In the genomic region with DNA sequence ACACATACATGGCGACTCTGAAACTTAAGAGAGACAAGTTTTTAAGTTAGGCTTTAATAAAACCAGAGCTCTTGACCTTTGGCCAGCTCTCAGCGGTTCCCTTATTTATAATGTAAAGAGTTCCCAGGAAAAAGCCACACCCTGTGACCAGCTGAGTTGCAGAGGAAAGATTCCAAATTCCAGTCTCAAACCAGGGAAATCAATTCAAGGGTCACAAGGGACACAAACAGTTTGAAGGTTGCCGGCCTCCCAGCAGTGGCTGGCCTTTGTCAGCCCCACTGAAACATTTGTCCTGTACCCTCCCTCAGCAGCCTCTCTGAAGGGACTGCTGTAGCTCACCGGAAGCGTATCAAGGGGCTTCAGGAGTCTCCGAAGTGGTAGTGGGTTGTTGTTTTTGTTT, we compare ENCODE assay signal across 10 mouse cellular contexts. TPM values are rescaled to one million over a fixed set of nuclear protein-coding genes. Genes with fewer than 3 reads are reported as not detected.
DNase-seq lines count a peak whose midpoint lies in the region; ATAC-seq and TF ChIP-seq lines count a peak whose summit lies in the region.
"Had no signal": no experiment of that assay in that cellular context is flagged by ENCODE, and none has a peak within 500 bp of the region (broad histone marks: within the 10 kb centered on the region; RNA-seq: fewer than 3 reads in every experiment).

No protein-coding gene starts in this region.

- peak overlapping the region; percentile 45 for H3K4me2 ChIP-seq in embryonic facial prominence, embryonic 11.5 days (ENCODE audit: low read depth, low read length)
- peak overlapping the region; percentile 94 for H3K4me2 ChIP-seq in intestine, embryonic 16.5 days (ENCODE audit: low read depth, low read length)
- peak overlapping the region; percentile 93 for H3K4me2 ChIP-seq in neural tube, embryonic 12.5 days (replicated peaks)

- no peak overlapping the region for H3K27ac ChIP-seq in embryonic facial prominence, embryonic 11.5 days (replicated peaks; ENCODE audit: low read depth, low read length)
- H3K27ac ChIP-seq in intestine, embryonic 16.5 days (ENCODE audit: low read length): no peak overlapping the region
- H3K27ac ChIP-seq in neural tube, embryonic 12.5 days: no peak overlapping the region
- no peak overlapping the region for H3K27ac ChIP-seq in thymus, adult 2 months (ENCODE audit: control insufficient read depth, insufficient read depth, low read length)
- no peak overlapping the region for H3K27ac ChIP-seq in left cerebral cortex, adult 2 months

- no peaks in the 10 kb centered on the region for H3K9me3 ChIP-seq in embryonic facial prominence, embryonic 11.5 days (replicated peaks; ENCODE audit: control insufficient read depth, low read length)
- H3K9me3 ChIP-seq in intestine, embryonic 16.5 days (ENCODE audit: control insufficient read depth, low read length): no peaks in the 10 kb centered on the region
- H3K9me3 ChIP-seq in neural tube, embryonic 12.5 days: no peaks in the 10 kb centered on the region

- TF ChIP-seq CTCF in thymus, adult 2 months (IDR thresholded peaks at IDR 0.05; ENCODE audit: borderline replicate concordance, control insufficient read depth, extremely low read depth, insufficient read depth, low read length, poor library complexity): no peak
- no peak for TF ChIP-seq CTCF in left cerebral cortex, adult 2 months (IDR thresholded peaks at IDR 0.05)

- no peak for ATAC-seq in embryonic facial prominence, embryonic 11.5 days (replicated peaks; ENCODE audit: insufficient number of reproducible peaks, low FRiP score, low TSS enrichment, low read depth)
- ATAC-seq in intestine, embryonic 16.5 days: peak; percentile 47
- ATAC-seq in neural tube, embryonic 12.5 days (ENCODE audit: low FRiP score, low read depth): no peak
- no peak for ATAC-seq in CD4-positive, CD25-positive, alpha-beta regulatory T cell, adult 4 months
- ATAC-seq: Patski had no signal

- H3K27me3 ChIP-seq in embryonic facial prominence, embryonic 11.5 days (ENCODE audit: control insufficient read depth, insufficient read depth, low read length): no peaks in the 10 kb centered on the region
- H3K27me3 ChIP-seq in intestine, embryonic 16.5 days (replicated peaks; ENCODE audit: control insufficient read depth, insufficient read depth, low read length): no peaks in the 10 kb centered on the region
- H3K27me3 ChIP-seq in neural tube, embryonic 12.5 days (replicated peaks): no peaks in the 10 kb centered on the region
- peaks cover 4% of the 10 kb centered on the region; the same call in 1 of the 2 replicates for H3K27me3 ChIP-seq in thymus, adult 2 months (ENCODE audit: control insufficient read depth, insufficient read depth, low read length)
- H3K27me3 ChIP-seq: Patski had no signal

- TF ChIP-seq POLR2A in thymus, adult 2 months (IDR thresholded peaks at IDR 0.05; ENCODE audit: control insufficient read depth, extremely low read depth, insufficient read depth, low read length, poor library complexity): no peak

- intact Hi-C loops in left cerebral cortex, adult 2 months (cut with DNase I): no loop called here

- 0 out of 2 replicates have a peak overlapping the region, but pooled peaks have one; percentile 23 for H3K9ac ChIP-seq in embryonic facial prominence, embryonic 11.5 days (replicated peaks; ENCODE audit: low read length)
- peak overlapping the region; percentile 23; the same call in 1 of the 2 replicates for H3K9ac ChIP-seq in intestine, embryonic 16.5 days (ENCODE audit: low read depth, low read length)
- no peak overlapping the region for H3K9ac ChIP-seq in neural tube, embryonic 12.5 days

- peak; percentile 12 for DNase-seq in kidney, adult 18-20 months
- DNase-seq in kidney, adult 11 months: no peak
- DNase-seq in embryonic facial prominence, embryonic 11.5 days (ENCODE audit: low spot score): no peak
- DNase-seq in thymus, adult 2 months: no peak
- DNase-seq in left cerebral cortex, adult 2 months (ENCODE audit: extremely low spot score in 1 of 2, low spot score in 2 of 2): no peak
- DNase-seq: thymus, adult 18-20 months had no signal

- 31% methylated on average over 6 of the region's 6 CpGs for WGBS in embryonic facial prominence, embryonic 11.5 days
- WGBS in intestine, embryonic 16.5 days: 23% methylated on average over 6 of the region's 6 CpGs
- WGBS in neural tube, embryonic 12.5 days: 19% methylated on average over 6 of the region's 6 CpGs
- WGBS in thymus, adult 2 months: 88% methylated on average over 6 of the region's 6 CpGs

- H3K36me3 ChIP-seq in embryonic facial prominence, embryonic 11.5 days (replicated peaks; ENCODE audit: control insufficient read depth, insufficient read depth, low read depth, low read length): peaks cover 3% of the 10 kb centered on the region; the same call in 1 of the 2 replicates
- no peaks in the 10 kb centered on the region for H3K36me3 ChIP-seq in intestine, embryonic 16.5 days (ENCODE audit: control insufficient read depth, insufficient read depth, low read length)
- no peaks in the 10 kb centered on the region; the same call in 1 of the 2 replicates for H3K36me3 ChIP-seq in neural tube, embryonic 12.5 days
- no peaks in the 10 kb centered on the region for H3K36me3 ChIP-seq in thymus, adult 2 months (ENCODE audit: control insufficient read depth, insufficient read depth, low read length)

- peak overlapping the region; percentile 71 for H3K4me3 ChIP-seq in embryonic facial prominence, embryonic 11.5 days (ENCODE audit: low read depth, low read length)
- H3K4me3 ChIP-seq in intestine, embryonic 16.5 days (ENCODE audit: low read length): peak overlapping the region; percentile 37; the same call in 1 of the 2 replicates
- H3K4me3 ChIP-seq in neural tube, embryonic 12.5 days: 0 out of 2 replicates have a peak overlapping the region, but pooled peaks have one; percentile 16
- H3K4me3 ChIP-seq in thymus, adult 2 months (ENCODE audit: control insufficient read depth, insufficient read depth, low read length): no peak overlapping the region
- no peak overlapping the region for H3K4me3 ChIP-seq in left cerebral cortex, adult 2 months

- H3K4me1 ChIP-seq in embryonic facial prominence, embryonic 11.5 days (ENCODE audit: control insufficient read depth, insufficient read depth, low read length): peaks cover 2% of the 10 kb centered on the region; the same call in 1 of the 2 replicates
- peaks cover 12% of the 10 kb centered on the region for H3K4me1 ChIP-seq in intestine, embryonic 16.5 days (ENCODE audit: control insufficient read depth, insufficient read depth, low read length)
- H3K4me1 ChIP-seq in neural tube, embryonic 12.5 days: peaks cover 13% of the 10 kb centered on the region; the same call in 1 of the 2 replicates
- peaks cover 12% of the 10 kb centered on the region; the same call in 1 of the 2 replicates for H3K4me1 ChIP-seq in thymus, adult 2 months (replicated peaks; ENCODE audit: control insufficient read depth, insufficient read depth, low read length)

RNA-seq across cellular contexts. Expression of a gene that starts 2.3 kb away (rescaled TPM):
- polyA plus RNA-seq in embryonic facial prominence, embryonic 11.5 days (2014; fragmentation: Nextera tagmentation; extraction: Ambion mirVana): 125 TPM in 2 replicates
- 63.2 and 64.2 TPM in 2 replicates for polyA plus RNA-seq in intestine, embryonic 16.5 days (2015; fragmentation: Nextera tagmentation; extraction: Ambion mirVana)
- polyA plus RNA-seq in neural tube, embryonic 12.5 days (2016; fragmentation: Nextera tagmentation; extraction: Ambion mirVana): 79.4 and 80.2 TPM in 2 replicates
- polyA plus RNA-seq in thymus, adult 2 months (2012; rRNA removed): 29.6 and 31.3 TPM in 2 replicates
- 10 to 100 TPM; 40.8 to 52.0 TPM for total RNA-seq in left cerebral cortex, adult 2 months (2021)
- polyA plus RNA-seq in CD4-positive, CD25-positive, alpha-beta regulatory T cell, adult 4 months (2017; shearing (Covaris generic)): under 1 TPM; 0.22 to 0.37 TPM

Comparison
In these comparisons a context has a peak if more than half of its experiments do, and no peak if none do; other contexts are left out.
1. H3K4me3 ChIP-seq: peak in embryonic facial prominence, embryonic 11.5 days (single experiment), intestine, embryonic 16.5 days (single experiment) and neural tube, embryonic 12.5 days (single experiment); none in thymus, adult 2 months (single experiment) and left cerebral cortex, adult 2 months (single experiment).
2. RNA of a gene that starts 2.3 kb away (polyA plus RNA-seq): 125 TPM in embryonic facial prominence, embryonic 11.5 days, 79.4 to 80.2 TPM in neural tube, embryonic 12.5 days, 63.2 to 64.2 TPM in intestine, embryonic 16.5 days and 29.6 to 31.3 TPM in thymus, adult 2 months; 0.22 to 0.37 TPM in CD4-positive, CD25-positive, alpha-beta regulatory T cell, adult 4 months; every median in the first group is over 10 times any median in the second.
3. Peak in every context shown above with its lines, with median percentiles within 50 percentile points of each other: H3K4me2 ChIP-seq.